Mouse (Mus musculus) liver, embryonic 16.5 days (tissue): ENCODE results near the gene Cxcl13. TPM values are rescaled to one million over a fixed set of nuclear protein-coding genes. Genes with fewer than 3 reads are reported as not detected.

Experiments
- ATAC-seq: fragments of 200-750 bp; cut with Nextera tagmentation; 2 replicates; pipeline ENCODE4 v1.8.0; 2017; ENCODE audit warnings: low read depth, mild to moderate bottlenecking, moderate number of reproducible peaks, moderate library complexity
- H3K27ac ChIP-seq: fragments of 300-500 bp; sonication (generic); 2 replicates; pipeline ENCODE4 v1.5.1; 2014; ENCODE audit warnings: mild to moderate bottlenecking, low read length
- H3K27me3 ChIP-seq: fragments of 300-500 bp; sonication (generic); 2 replicates; pipeline ENCODE4 v1.6.1; 2014; ENCODE audit warnings: low read depth, low read length, mixed read lengths; ENCODE audit not compliant: control insufficient read depth, insufficient read depth
- H3K36me3 ChIP-seq: fragments of 300-500 bp; sonication (generic); 2 replicates; pipeline ENCODE4 v1.6.1; 2014; ENCODE audit warnings: mild to moderate bottlenecking; ENCODE audit not compliant: control insufficient read depth, insufficient read depth
- H3K4me1 ChIP-seq: fragments of 300-500 bp; sonication (generic); 2 replicates; pipeline ENCODE4 v1.6.1; 2014; ENCODE audit warnings: low read depth, low read length, mixed read lengths; ENCODE audit not compliant: control insufficient read depth
- H3K4me2 ChIP-seq: fragments of 300-500 bp; sonication (generic); 2 replicates; pipeline ENCODE4 v1.6.1; 2014; ENCODE audit warnings: low read depth, low read length, mixed read lengths
- H3K4me3 ChIP-seq: fragments of 300-500 bp; sonication (generic); 2 replicates; pipeline ENCODE4 v1.5.1; 2014; ENCODE audit warnings: low read depth, mild to moderate bottlenecking, low read length
- H3K9ac ChIP-seq: fragments of 300-500 bp; sonication (generic); 2 replicates; pipeline ENCODE4 v1.6.1; 2014; ENCODE audit warnings: low read depth, low read length
- H3K9me3 ChIP-seq: fragments of 300-500 bp; sonication (generic); replicated peaks from 2 replicates; pipeline ENCODE4 v1.6.1; 2016; ENCODE audit warnings: low read length; ENCODE audit not compliant: control insufficient read depth
- WGBS: fragments of 180-500 bp; shearing (Covaris S2); extraction: QIAGEN DNeasy Blood & Tissue Kit; methylation state at CpG from one replicate; pipeline ENCODE4 v1.1.7; 2014; ENCODE audit not compliant: insufficient replicate concordance; 5-methylcytosine and 5-hydroxymethylcytosine counted together
- polyA plus RNA-seq: library from polyadenylated mRNA; unstranded; fragments of >200 nt; fragmentation: Nextera tagmentation; extraction: Ambion mirVana; gene quantifications from 2 replicates; pipeline ENCODE4 v1.2.1, GENCODE M21; 2015

Gene Cxcl13
- polyA plus RNA-seq, result 0.11 and 0.17 TPM in 2 replicates

DNA sequence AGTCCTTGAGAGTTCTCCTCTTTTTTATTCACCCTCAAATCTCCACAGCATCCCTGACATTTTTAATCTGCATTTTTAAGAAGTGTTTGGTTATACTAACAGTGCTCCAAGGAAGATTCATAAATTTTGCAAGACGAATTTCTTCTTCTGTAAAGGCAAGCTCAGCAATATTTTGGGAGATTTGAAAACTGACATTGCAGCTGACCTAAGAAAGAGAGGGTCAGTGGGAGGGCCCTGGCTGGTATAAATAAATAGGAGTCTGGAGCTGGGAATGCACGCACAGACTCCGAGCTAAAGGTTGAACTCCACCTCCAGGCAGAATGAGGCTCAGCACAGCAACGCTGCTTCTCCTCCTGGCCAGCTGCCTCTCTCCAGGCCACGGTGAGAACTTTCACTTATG, at the start of gene Cxcl13:
Gene Cxcl13 (plus strand): TSS at position 301 of the 400 bp plus-strand sequence.
- no peaks in the 10 kb centered on the region for H3K36me3 ChIP-seq
- no peaks in the 10 kb centered on the region for H3K4me1 ChIP-seq
- H3K9ac ChIP-seq, result no peak within 1 kb of the TSS
- no peak for ATAC-seq
- H3K9me3 ChIP-seq, result no peaks in the 10 kb centered on the region
- H3K4me2 ChIP-seq, result no peak within 1 kb of the TSS
- no peak within 1 kb of the TSS for H3K27ac ChIP-seq
- no peaks in the 10 kb centered on the region for H3K27me3 ChIP-seq
- WGBS, result 39% methylated on average over 5 of the region's 5 CpGs
- no peak within 1 kb of the TSS for H3K4me3 ChIP-seq

- Histone ChIP-seq H3K4me3 (no peak overlapping the region), H3K36me3 (no peaks in the 10 kb centered on the region), H3K27ac (no peak overlapping the region), H3K4me2 (no peak overlapping the region), H3K4me1 (no peaks in the 10 kb centered on the region), H3K9ac (no peak overlapping the region), H3K27me3 (no peaks in the 10 kb centered on the region), H3K9me3 (no peaks in the 10 kb centered on the region)
- WGBS, result 41% methylated on average over 1 of the region's 1 CpGs
- ATAC-seq, result no peak
Observed at GRCm38 (mm10) chr5:95911006-95911405, 45.7 kb upstream of the Cxcl13 start.

DNA sequence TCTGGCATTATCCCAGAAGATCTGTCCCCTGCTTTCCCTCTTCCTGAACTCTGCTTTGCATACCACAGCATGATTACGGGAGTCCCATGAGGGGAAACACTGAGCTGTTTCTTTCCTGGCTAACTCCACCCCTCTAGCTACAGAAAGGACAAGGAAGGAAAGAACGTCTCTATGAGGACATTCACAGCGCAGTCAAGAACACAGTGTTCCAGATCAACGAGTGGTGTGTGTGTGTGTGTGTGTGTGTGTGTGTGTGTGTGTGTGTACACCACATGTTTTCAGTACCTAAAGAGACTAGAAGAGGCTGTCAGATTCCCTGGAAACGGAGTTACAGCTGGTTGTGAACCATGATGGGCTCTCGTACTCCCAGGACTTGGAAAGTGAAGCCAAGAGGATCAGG, 38.3 kb upstream of the Cxcl13 start:
- Histone ChIP-seq H3K4me1 (no peaks in the 10 kb centered on the region), H3K9me3 (no peaks in the 10 kb centered on the region), H3K4me3 (no peak overlapping the region), H3K27me3 (no peaks in the 10 kb centered on the region), H3K9ac (no peak overlapping the region), H3K36me3 (no peaks in the 10 kb centered on the region), H3K27ac (no peak overlapping the region), H3K4me2 (no peak overlapping the region)
- WGBS, result 53% methylated on average over 6 of the region's 6 CpGs
- ATAC-seq, result no peak

- no peak for ATAC-seq
- Histone ChIP-seq H3K4me1 (no peaks in the 10 kb centered on the region), H3K9me3 (no peaks in the 10 kb centered on the region)
Observed at GRCm38 (mm10) chr5:95924023-95924422, 32.7 kb upstream of the Cxcl13 start.

GRCm38 (mm10) chr5:95925204-95925930, 31.4 kb upstream of the Cxcl13 start:
- WGBS, result 61% methylated on average over 10 of the region's 10 CpGs

More at GRCm38 (mm10) chr5:95924023-95924422, 32.7 kb upstream of the Cxcl13 start:
- Histone ChIP-seq H3K27ac (no peak overlapping the region), H3K4me3 (no peak overlapping the region), H3K9ac (no peak overlapping the region), H3K4me2 (no peak overlapping the region), H3K36me3 (no peaks in the 10 kb centered on the region), H3K27me3 (no peaks in the 10 kb centered on the region)
- 56% methylated on average over 6 of the region's 6 CpGs for WGBS

DNA sequence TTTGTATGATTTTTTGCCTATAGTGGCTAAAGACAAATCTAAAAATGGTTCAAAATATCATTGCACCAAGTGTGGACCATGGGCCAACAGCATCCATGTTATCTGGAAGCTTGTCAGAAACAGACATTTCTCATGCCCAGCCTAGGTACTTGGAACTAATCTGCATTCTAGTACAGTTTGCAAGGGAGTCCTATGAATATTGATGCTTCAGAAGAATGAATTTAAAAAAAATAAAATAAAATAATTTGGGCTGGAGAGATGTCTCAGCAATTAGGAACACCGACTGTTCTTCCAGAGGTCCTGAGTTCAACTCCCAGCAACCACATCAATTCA, 30.9 kb upstream of the Cxcl13 start:
- no peak overlapping the region for H3K4me3 ChIP-seq
- H3K4me2 ChIP-seq, result no peak overlapping the region
- no peaks in the 10 kb centered on the region for H3K4me1 ChIP-seq
- no peak overlapping the region for H3K27ac ChIP-seq
- ATAC-seq, result no peak
- no peaks in the 10 kb centered on the region for H3K27me3 ChIP-seq
- 65% methylated on average over 1 of the region's 1 CpGs for WGBS
- H3K9ac ChIP-seq, result no peak overlapping the region
- no peaks in the 10 kb centered on the region for H3K9me3 ChIP-seq
- H3K36me3 ChIP-seq, result no peaks in the 10 kb centered on the region

More at GRCm38 (mm10) chr5:95925204-95925930, 31.4 kb upstream of the Cxcl13 start:
- no peaks in the 10 kb centered on the region for H3K4me1 ChIP-seq
- no peaks in the 10 kb centered on the region for H3K36me3 ChIP-seq
- H3K4me2 ChIP-seq, result no peak overlapping the region
- H3K4me3 ChIP-seq, result no peak overlapping the region
- H3K27ac ChIP-seq, result no peak overlapping the region
- no peaks in the 10 kb centered on the region for H3K27me3 ChIP-seq
- ATAC-seq, result no peak
- no peaks in the 10 kb centered on the region for H3K9me3 ChIP-seq
- H3K9ac ChIP-seq, result no peak overlapping the region

DNA sequence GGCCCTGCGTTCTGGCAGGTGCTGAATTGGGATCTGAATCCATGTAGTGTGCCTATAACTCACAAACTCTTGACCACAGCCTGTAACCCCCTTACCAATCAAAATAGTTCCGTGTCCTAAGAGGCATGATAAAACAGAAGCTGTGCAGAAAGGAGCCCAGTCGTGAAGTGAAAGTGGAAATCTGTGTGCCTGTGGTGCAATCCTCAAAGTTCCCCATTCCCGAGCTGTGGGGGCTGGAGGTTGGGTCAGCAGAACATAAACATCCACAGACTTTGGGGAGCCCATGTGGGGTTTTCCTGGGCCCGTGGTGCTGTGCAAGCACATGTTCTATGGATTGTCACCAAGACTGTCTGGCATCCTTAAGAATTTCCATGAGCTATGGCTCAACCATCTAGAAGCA, 21.7 kb upstream of the Cxcl13 start:
- Histone ChIP-seq H3K9me3 (no peaks in the 10 kb centered on the region), H3K36me3 (no peaks in the 10 kb centered on the region), H3K4me3 (no peak overlapping the region), H3K27me3 (no peaks in the 10 kb centered on the region), H3K9ac (no peak overlapping the region), H3K4me1 (no peaks in the 10 kb centered on the region), H3K27ac (no peak overlapping the region), H3K4me2 (no peak overlapping the region)
- ATAC-seq, result no peak
- WGBS, result 35% methylated on average over 5 of the region's 5 CpGs

- Histone ChIP-seq H3K9ac (no peak overlapping the region), H3K9me3 (no peaks in the 10 kb centered on the region), H3K27me3 (no peaks in the 10 kb centered on the region), H3K36me3 (no peaks in the 10 kb centered on the region), H3K4me3 (no peak overlapping the region), H3K4me2 (no peak overlapping the region), H3K27ac (no peak overlapping the region), H3K4me1 (no peaks in the 10 kb centered on the region)
- ATAC-seq, result no peak
- WGBS, result 67% methylated on average over 5 of the region's 5 CpGs
Observed at GRCm38 (mm10) chr5:95936068-95936467, 20.7 kb upstream of the Cxcl13 start.

GRCm38 (mm10) chr5:95937129-95937528, 19.6 kb upstream of the Cxcl13 start:
- Histone ChIP-seq H3K27me3 (no peaks in the 10 kb centered on the region), H3K9ac (no peak overlapping the region), H3K36me3 (no peaks in the 10 kb centered on the region), H3K4me2 (no peak overlapping the region), H3K9me3 (no peaks in the 10 kb centered on the region), H3K27ac (no peak overlapping the region), H3K4me1 (no peaks in the 10 kb centered on the region), H3K4me3 (no peak overlapping the region)
- 32% methylated on average over 2 of the region's 2 CpGs for WGBS
- no peak for ATAC-seq
